Mouse (Mus musculus) spleen, adult 12 weeks (tissue): ENCODE data around the gene Olfr1259.
"Not testable (repeated sequence)": the region's sequence is repeated elsewhere in the genome, so short reads cannot be mapped to it uniquely, and the experiment has no call there.

Source experiments
- DNase-seq: peaks from one replicate; pipeline ENCODE4 v3.0.0; 2022; ENCODE audit warnings: low spot score

Gene Olfr1259

DNA sequence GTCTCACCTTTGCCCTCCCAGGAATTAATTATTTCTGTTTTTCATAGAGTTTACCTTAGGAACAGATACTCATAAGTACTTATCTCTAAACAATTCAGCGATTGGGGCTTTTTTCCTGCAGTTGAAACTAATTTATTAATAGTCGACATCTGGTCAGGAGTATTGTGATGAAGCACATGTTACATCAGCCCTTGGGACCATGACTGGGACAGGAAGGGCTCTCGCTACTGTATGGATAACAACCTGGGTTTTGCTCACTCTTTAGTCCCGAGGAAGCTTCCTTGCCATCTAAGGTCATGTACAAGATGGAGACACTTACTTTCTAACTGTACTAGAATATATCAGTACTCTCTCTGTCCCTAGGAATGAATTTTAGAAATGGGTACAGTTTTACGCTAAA is at the start of gene Olfr1259:
TSS of gene Olfr1259 (minus strand) at position 101 of the 400 bp plus-strand sequence.
- no peak for DNase-seq

DNA sequence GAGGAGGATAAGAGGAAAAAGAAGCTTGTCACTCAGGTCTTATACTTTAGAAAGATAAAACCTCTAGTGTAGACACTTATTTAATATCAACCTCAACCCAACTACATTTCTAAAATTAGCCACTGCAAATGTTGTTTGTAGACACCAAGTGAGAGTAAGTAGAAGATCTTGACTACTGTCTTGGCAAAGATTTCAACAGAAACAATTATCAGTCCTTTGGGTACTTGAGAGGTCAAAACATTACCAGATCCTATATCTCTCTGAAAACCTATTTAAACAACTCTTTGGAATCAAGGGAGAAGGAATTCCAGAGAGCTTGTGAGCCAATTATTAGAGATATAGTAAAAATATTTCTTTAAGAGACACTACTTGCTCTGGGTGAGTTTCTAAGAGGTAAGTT is 42.5 kb upstream of the Olfr1259 start, which contains the start of gene Olfr1261:
TSS of gene Olfr1261 (plus strand) at position 301 of the 400 bp plus-strand sequence.
- DNase-seq: no peak

DNA sequence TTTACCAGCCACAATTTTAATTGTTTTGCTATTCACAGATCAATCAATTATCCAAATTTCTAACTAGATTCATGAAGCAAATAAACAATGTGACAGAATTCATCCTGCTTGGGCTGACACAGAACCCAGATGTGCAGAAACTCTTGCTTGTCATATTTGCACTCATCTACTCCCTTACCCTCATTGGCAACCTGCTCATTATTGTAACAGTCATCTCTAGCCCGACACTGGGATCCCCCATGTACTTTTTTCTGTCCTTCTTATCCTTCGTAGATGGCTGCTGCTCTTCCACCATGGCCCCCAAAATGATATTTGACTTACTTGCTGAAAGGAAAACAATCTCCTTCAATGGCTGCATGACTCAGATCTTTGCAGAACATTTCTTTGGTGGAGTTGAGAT is 29.2 kb upstream of the Olfr1259 start:
- no peak for DNase-seq

DNA sequence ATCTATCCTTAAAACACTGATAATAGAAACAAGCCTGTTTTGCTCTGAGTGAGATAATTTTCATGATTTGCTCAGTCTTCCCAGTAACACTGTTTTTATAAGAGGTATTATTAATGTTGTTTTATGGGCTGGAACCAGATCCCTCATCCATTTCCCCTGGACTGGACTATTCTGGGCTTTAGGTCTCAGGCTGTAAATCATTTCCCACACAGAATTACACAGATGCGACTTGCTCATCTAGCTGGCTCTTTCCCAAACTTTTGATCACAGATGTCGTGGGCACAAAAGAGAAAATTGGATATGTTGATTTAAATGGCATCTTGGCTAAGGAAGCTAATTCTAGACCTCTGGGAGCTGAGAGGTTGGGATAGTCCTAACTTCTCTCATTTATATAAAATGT is 25.7 kb upstream of the Olfr1259 start, which contains the start of gene Olfr1260:
TSS of gene Olfr1260 (plus strand) at position 157 of the 400 bp plus-strand sequence.
- no peak for DNase-seq

DNA sequence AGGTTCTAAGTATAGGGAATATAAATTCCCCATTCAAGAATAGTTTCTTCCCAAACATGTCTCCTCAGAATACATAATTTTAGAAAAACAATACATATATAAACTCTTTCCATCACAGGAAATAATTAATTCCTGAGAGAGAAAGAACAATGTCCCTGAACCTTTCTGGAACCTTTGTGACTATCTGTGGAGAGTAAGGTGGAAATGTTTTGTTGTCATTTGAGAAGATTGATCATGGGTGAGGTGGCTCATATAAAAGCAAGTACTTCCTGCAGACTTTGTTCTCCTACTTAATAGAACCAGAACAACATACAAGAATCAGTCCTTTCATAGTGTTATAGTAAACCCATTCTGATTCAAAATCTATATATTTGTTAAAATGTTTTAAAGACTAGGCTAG is 21.5 kb downstream of the Olfr1259 start, which contains the start of gene Olfr1258:
TSS of gene Olfr1258 (plus strand) at position 301 of the 400 bp plus-strand sequence.
- DNase-seq: no peak

DNA sequence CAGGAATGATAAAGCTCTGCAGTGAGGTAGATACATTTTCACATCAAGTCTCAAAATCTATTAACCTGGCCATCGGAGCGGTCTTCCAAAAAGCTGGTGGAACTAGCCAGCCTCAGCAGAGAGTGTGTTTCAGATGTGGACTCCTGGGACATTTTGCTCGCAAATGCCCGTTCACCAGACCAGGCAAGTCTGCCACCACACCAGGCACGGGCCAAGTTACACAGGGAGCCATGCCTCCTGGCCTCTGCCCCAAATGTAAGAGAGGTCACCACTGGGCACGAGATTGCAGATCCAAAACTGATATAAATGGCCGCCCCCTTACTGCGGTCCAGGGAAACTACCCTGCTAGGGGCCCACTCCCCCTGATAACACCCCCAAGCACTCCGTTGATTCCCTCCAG is 35.8 kb downstream of the Olfr1259 start:
- not testable (repeated sequence) for DNase-seq
